Mouse (Mus musculus) heart, postnatal 0 days (tissue): Measurements from ENCODE around the gene Snx9. TPM values are rescaled to one million over a fixed set of nuclear protein-coding genes. Genes with fewer than 3 reads are reported as not detected.

ENCODE experiments used
- ATAC-seq: fragments of 200-750 bp; cut with Nextera tagmentation; 2 replicates; pipeline ENCODE4 v1.8.0; 2017; ENCODE audit warnings: low read depth, moderate number of reproducible peaks, moderate library complexity; ENCODE audit not compliant: insufficient read depth
- DNase-seq: peaks from one replicate; pipeline ENCODE4 v3.0.0-alpha.2; 2016; ENCODE audit warnings: low spot score
- H3K27ac ChIP-seq: fragments of 300-500 bp; sonication (generic); 2 replicates; pipeline ENCODE4 v1.5.1; 2014; ENCODE audit warnings: low read depth, mild to moderate bottlenecking
- H3K27me3 ChIP-seq: fragments of 300-500 bp; sonication (generic); 2 replicates; pipeline ENCODE4 v1.6.1; 2014; ENCODE audit warnings: low read length, mixed read lengths; ENCODE audit not compliant: control insufficient read depth, insufficient read depth
- H3K36me3 ChIP-seq: fragments of 300-500 bp; sonication (generic); replicated peaks from 2 replicates; pipeline ENCODE4 v1.6.1; 2014; ENCODE audit warnings: low read length, mixed read lengths; ENCODE audit not compliant: control insufficient read depth, insufficient read depth
- H3K4me1 ChIP-seq: fragments of 300-500 bp; sonication (generic); 2 replicates; pipeline ENCODE4 v1.6.1; 2014; ENCODE audit warnings: antibody characterized with exemption; ENCODE audit not compliant: control insufficient read depth, insufficient read depth
- H3K4me2 ChIP-seq: fragments of 300-500 bp; sonication (generic); 2 replicates; pipeline ENCODE4 v1.6.1; 2014; ENCODE audit warnings: low read depth, mild to moderate bottlenecking, low read length, moderate library complexity
- H3K4me3 ChIP-seq: fragments of 300-500 bp; sonication (generic); 2 replicates; pipeline ENCODE4 v1.5.1; 2014; ENCODE audit warnings: low read depth, low read length
- H3K9ac ChIP-seq: fragments of 300-500 bp; sonication (generic); replicated peaks from 2 replicates; pipeline ENCODE4 v1.6.1; 2014; ENCODE audit warnings: low read depth, low read length, mixed read lengths
- H3K9me3 ChIP-seq: fragments of 300-500 bp; sonication (generic); replicated peaks from 2 replicates; pipeline ENCODE4 v1.6.1; 2016; ENCODE audit warnings: low read length; ENCODE audit not compliant: control insufficient read depth
- CTCF ChIP-seq: IDR thresholded peaks from 2 replicates; pipeline ENCODE4 v1.5.1; 2016; ENCODE audit warnings: antibody characterized with exemption, control low read depth, low read depth
- EP300 ChIP-seq: IDR thresholded peaks from 2 replicates; pipeline ENCODE4 v1.6.1; 2016; ENCODE audit warnings: antibody characterized with exemption, low read depth
- WGBS: fragments of 180-500 bp; shearing (Covaris S2); extraction: QIAGEN DNeasy Blood & Tissue Kit; methylation state at CpG from one replicate; pipeline ENCODE4 v1.1.7; 2014; 5-methylcytosine and 5-hydroxymethylcytosine counted together
- polyA plus RNA-seq: library from polyadenylated mRNA; unstranded; fragments of >200 nt; fragmentation: Nextera tagmentation; extraction: Ambion mirVana; gene quantifications from 2 replicates; pipeline ENCODE4 v1.2.1, GENCODE M21; 2015
- total RNA-seq: library from RNA; depleted of rRNA; stranded (reverse); fragments of >200 nt; gene quantifications from 2 replicates; pipeline ENCODE4 v1.2.3, GENCODE M21; 2014; ENCODE audit warnings: low replicate concordance

The Snx9 gene
- total and polyA plus RNA-seq, 2 experiments from 2014 or later, result 16.0 to 21.0 TPM

- TF ChIP-seq EP300, result no peak
- no peak for TF ChIP-seq CTCF
- no peaks in the 10 kb centered on the region for H3K4me1 ChIP-seq
These were observed 83.1 kb downstream of the Snx9 start for GRCm38 (mm10) chr17:5924238-5924637.

GRCm38 (mm10) chr17:5926710-5927109, 85.6 kb downstream of the Snx9 start:
- H3K9me3 ChIP-seq, result no peaks in the 10 kb centered on the region
- H3K36me3 ChIP-seq, result peaks cover 60% of the 10 kb centered on the region
- H3K4me1 ChIP-seq, result no peaks in the 10 kb centered on the region
- H3K9ac ChIP-seq, result no peak overlapping the region
- ATAC-seq (no peak), DNase-seq (no peak)
- TF ChIP-seq CTCF (no peak), EP300 (no peak)
- no peak overlapping the region for H3K4me2 ChIP-seq
- no peak overlapping the region for H3K27ac ChIP-seq
- 82% methylated on average over 7 of the region's 7 CpGs for WGBS
- H3K4me3 ChIP-seq, result no peak overlapping the region
- no peaks in the 10 kb centered on the region for H3K27me3 ChIP-seq

More at GRCm38 (mm10) chr17:5924238-5924637, 83.1 kb downstream of the Snx9 start:
- Histone ChIP-seq H3K9me3 (no peaks in the 10 kb centered on the region), H3K27me3 (no peaks in the 10 kb centered on the region), H3K4me3 (no peak overlapping the region), H3K27ac (no peak overlapping the region), H3K9ac (no peak overlapping the region), H3K36me3 (peaks cover 77% of the 10 kb centered on the region), H3K4me2 (no peak overlapping the region)
- no peak for DNase-seq
- ATAC-seq, result no peak
- 84% methylated on average over 8 of the region's 8 CpGs for WGBS

- H3K9me3 ChIP-seq, result no peaks in the 10 kb centered on the region
- H3K36me3 ChIP-seq, result peaks cover 49% of the 10 kb centered on the region
- no peaks in the 10 kb centered on the region for H3K27me3 ChIP-seq
- no peak overlapping the region for H3K9ac ChIP-seq
- WGBS, result 89% methylated on average over 6 of the region's 6 CpGs
- no peak overlapping the region for H3K27ac ChIP-seq
- no peak for DNase-seq
- no peak overlapping the region for H3K4me3 ChIP-seq
- H3K4me2 ChIP-seq, result no peak overlapping the region
- TF ChIP-seq EP300, result no peak
- ATAC-seq, result no peak
- H3K4me1 ChIP-seq, result no peaks in the 10 kb centered on the region
These were observed 87.9 kb downstream of the Snx9 start for GRCm38 (mm10) chr17:5929031-5929430.

- no peaks in the 10 kb centered on the region for H3K27me3 ChIP-seq
- H3K9me3 ChIP-seq, result no peaks in the 10 kb centered on the region
- TF ChIP-seq CTCF (no peak), EP300 (no peak)
- ATAC-seq (no peak), DNase-seq (no peak)
- 77% methylated on average over 5 of the region's 5 CpGs for WGBS
- no peak overlapping the region for H3K4me2 ChIP-seq
- peaks cover 8% of the 10 kb centered on the region; the same call in 1 of the 2 replicates for H3K4me1 ChIP-seq
- H3K9ac ChIP-seq, result no peak overlapping the region
- H3K4me3 ChIP-seq, result no peak overlapping the region
- H3K27ac ChIP-seq, result no peak overlapping the region
- peaks cover 26% of the 10 kb centered on the region for H3K36me3 ChIP-seq
These were observed 91.0 kb downstream of the Snx9 start for GRCm38 (mm10) chr17:5932161-5932560.

GRCm38 (mm10) chr17:5934554-5935324, 93.6 kb downstream of the Snx9 start:
- H3K9ac ChIP-seq, result peak overlapping the region; percentile 24
- H3K4me2 ChIP-seq, result peak overlapping the region; percentile 68
- peaks cover 8% of the 10 kb centered on the region; the same call in 1 of the 2 replicates for H3K4me1 ChIP-seq
- H3K4me3 ChIP-seq, result peak overlapping the region; percentile 44
- TF ChIP-seq EP300 (no peak), CTCF (no peak)
- no peaks in the 10 kb centered on the region for H3K9me3 ChIP-seq
- ATAC-seq (peak; percentile 94), DNase-seq (peak; percentile 77)
- WGBS, result 2% methylated on average over 30 of the region's 30 CpGs
- no peaks in the 10 kb centered on the region for H3K27me3 ChIP-seq
- H3K36me3 ChIP-seq, result peaks cover 3% of the 10 kb centered on the region
- H3K27ac ChIP-seq, result 0 out of 2 replicates have a peak overlapping the region, but pooled peaks have one; percentile 30
